Mouse (Mus musculus) megakaryocyte, embryonic 14.5 days (primary cell): Measurements from ENCODE around the gene Cdk11b. TPM values are rescaled to one million over a fixed set of nuclear protein-coding genes. Genes with fewer than 3 reads are reported as not detected.

Experiments used
- H3K27me3 ChIP-seq: replicated peaks from 2 replicates; pipeline ENCODE3; 2012; ENCODE audit warnings: inconsistent platforms
- H3K36me3 ChIP-seq: replicated peaks from 2 replicates; pipeline ENCODE3; 2012; ENCODE audit warnings: low read length, inconsistent platforms, mixed read lengths
- H3K4me1 ChIP-seq: 2 replicates; pipeline ENCODE4 v1.6.1; 2012; ENCODE audit warnings: inconsistent platforms
- H3K4me3 ChIP-seq: replicated peaks from 2 replicates; pipeline ENCODE3; 2012; ENCODE audit warnings: moderate library complexity, mild to moderate bottlenecking, inconsistent platforms
- H3K9me3 ChIP-seq: 2 replicates; pipeline ENCODE4 v1.6.1; 2012; ENCODE audit warnings: inconsistent platforms
- FLI1 ChIP-seq: IDR thresholded peaks from 2 replicates; pipeline ENCODE4 v1.6.1; 2012; ENCODE audit warnings: low read length, inconsistent platforms, mixed read lengths
- GATA1 ChIP-seq: IDR thresholded peaks from 3 replicates; pipeline ENCODE4 v1.6.1; 2012; ENCODE audit warnings: mixed read lengths, low read length, inconsistent platforms, borderline replicate concordance
- polyA plus RNA-seq: library from polyadenylated mRNA; stranded (reverse); fragments of >175 nt; gene quantifications from 2 replicates; pipeline ENCODE4 v1.2.3, GENCODE M21; 2012; ENCODE audit warnings: low replicate concordance; ENCODE audit not compliant: insufficient read depth

The Cdk11b gene
- polyA plus RNA-seq, 1 experiment = 77.3 TPM

GRCm38 (mm10) chr4:155645721-155646120 lies 21.1 kb downstream of the Cdk11b start:
- H3K4me1 ChIP-seq = peaks cover 3% of the 10 kb centered on the region
- H3K9me3 ChIP-seq = no peaks in the 10 kb centered on the region
- no peak overlapping the region for H3K4me3 ChIP-seq
- H3K36me3 ChIP-seq = peaks cover 89% of the 10 kb centered on the region
- TF ChIP-seq FLI1 (no peak), GATA1 (no peak)
- no peaks in the 10 kb centered on the region for H3K27me3 ChIP-seq

GRCm38 (mm10) chr4:155649355-155649754 lies 24.7 kb downstream of the Cdk11b start:
- Histone ChIP-seq H3K27me3 (peaks cover 22% of the 10 kb centered on the region), H3K4me1 (peaks cover 39% of the 10 kb centered on the region), H3K4me3 (no peak overlapping the region), H3K9me3 (0 out of 2 replicates have a peak, but pooled peaks cover 6% of the 10 kb centered on the region), H3K36me3 (peaks cover 80% of the 10 kb centered on the region)
- no peak for TF ChIP-seq GATA1
- TF ChIP-seq FLI1 = no peak

GRCm38 (mm10) chr4:155651553-155652269 lies 27.1 kb downstream of the Cdk11b start:
- H3K4me3 ChIP-seq = peak overlapping the region; percentile 67
- H3K9me3 ChIP-seq = 0 out of 2 replicates have a peak, but pooled peaks cover 6% of the 10 kb centered on the region
- peaks cover 63% of the 10 kb centered on the region for H3K4me1 ChIP-seq
- TF ChIP-seq FLI1 = no peak
- no peak for TF ChIP-seq GATA1
- peaks cover 86% of the 10 kb centered on the region for H3K36me3 ChIP-seq
- peaks cover 28% of the 10 kb centered on the region for H3K27me3 ChIP-seq

DNA sequence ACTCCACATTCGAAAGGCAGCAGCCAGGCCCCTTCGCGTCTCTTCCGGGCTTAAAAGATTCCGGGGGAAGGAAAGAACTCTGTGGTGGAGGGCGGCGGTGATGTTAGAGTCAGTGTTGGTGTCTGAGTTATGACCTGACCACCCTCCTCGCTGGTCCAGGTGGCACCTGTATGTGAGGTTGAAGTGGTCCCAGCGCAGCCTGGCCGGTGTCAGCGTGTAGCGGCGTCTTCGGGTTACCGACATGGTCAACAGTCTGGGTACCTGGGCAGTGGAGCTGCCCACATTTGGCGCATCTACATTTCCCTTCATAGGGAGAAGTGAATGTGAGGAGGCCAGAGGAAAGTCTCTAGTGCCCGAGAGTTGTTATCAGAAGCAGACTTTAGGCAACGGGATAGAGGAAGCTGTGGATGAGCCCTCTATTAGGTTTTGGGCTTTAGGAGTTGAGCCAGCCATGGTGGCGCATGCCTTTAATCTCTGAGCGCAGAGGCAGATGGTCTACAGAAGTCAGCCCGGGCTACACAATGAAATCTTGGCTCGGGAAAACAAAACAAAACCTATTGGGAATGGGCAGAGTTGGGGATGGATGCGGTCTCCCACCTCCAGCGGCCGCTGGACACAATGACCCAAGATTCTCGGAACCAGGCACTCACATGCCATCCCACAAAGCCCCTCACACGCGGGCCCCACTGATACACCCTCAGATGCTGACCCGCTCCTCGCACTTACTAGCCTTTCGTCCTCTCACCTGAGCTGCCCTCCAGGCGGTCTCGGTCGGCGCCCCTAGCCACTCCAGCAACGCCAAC lies 27.8 kb downstream of the Cdk11b start:
- Histone ChIP-seq H3K4me3 (peak overlapping the region; percentile 89), H3K27me3 (peaks cover 28% of the 10 kb centered on the region), H3K4me1 (peaks cover 68% of the 10 kb centered on the region), H3K9me3 (0 out of 2 replicates have a peak, but pooled peaks cover 6% of the 10 kb centered on the region), H3K36me3 (peaks cover 88% of the 10 kb centered on the region)
- TF ChIP-seq FLI1 = no peak
- TF ChIP-seq GATA1 = no peak

GRCm38 (mm10) chr4:155653086-155653450 lies 28.4 kb downstream of the Cdk11b start, which contains the start of gene Mmp23:
Gene Mmp23 (minus strand): TSS chr4:155653384.
- 0 out of 2 replicates have a peak, but pooled peaks cover 6% of the 10 kb centered on the region for H3K9me3 ChIP-seq
- H3K27me3 ChIP-seq = peaks cover 28% of the 10 kb centered on the region
- peak within 1 kb of the TSS; percentile 89 for H3K4me3 ChIP-seq
- H3K36me3 ChIP-seq = peaks cover 88% of the 10 kb centered on the region
- TF ChIP-seq GATA1 (no peak), FLI1 (no peak)
- H3K4me1 ChIP-seq = peaks cover 74% of the 10 kb centered on the region

- Histone ChIP-seq H3K4me3 (peak overlapping the region; percentile 89), H3K36me3 (peaks cover 88% of the 10 kb centered on the region)
- no peak for TF ChIP-seq FLI1
- no peak for TF ChIP-seq GATA1
Observed at GRCm38 (mm10) chr4:155653451-155654182, 29.0 kb downstream of the Cdk11b start.

GRCm38 (mm10) chr4:155654183-155654455 lies 29.5 kb downstream of the Cdk11b start:
- H3K27me3 ChIP-seq = peaks cover 28% of the 10 kb centered on the region

More at GRCm38 (mm10) chr4:155653451-155654182, 29.0 kb downstream of the Cdk11b start:
- H3K9me3 ChIP-seq = 0 out of 2 replicates have a peak, but pooled peaks cover 6% of the 10 kb centered on the region
- peaks cover 78% of the 10 kb centered on the region for H3K4me1 ChIP-seq
- peaks cover 28% of the 10 kb centered on the region for H3K27me3 ChIP-seq

DNA sequence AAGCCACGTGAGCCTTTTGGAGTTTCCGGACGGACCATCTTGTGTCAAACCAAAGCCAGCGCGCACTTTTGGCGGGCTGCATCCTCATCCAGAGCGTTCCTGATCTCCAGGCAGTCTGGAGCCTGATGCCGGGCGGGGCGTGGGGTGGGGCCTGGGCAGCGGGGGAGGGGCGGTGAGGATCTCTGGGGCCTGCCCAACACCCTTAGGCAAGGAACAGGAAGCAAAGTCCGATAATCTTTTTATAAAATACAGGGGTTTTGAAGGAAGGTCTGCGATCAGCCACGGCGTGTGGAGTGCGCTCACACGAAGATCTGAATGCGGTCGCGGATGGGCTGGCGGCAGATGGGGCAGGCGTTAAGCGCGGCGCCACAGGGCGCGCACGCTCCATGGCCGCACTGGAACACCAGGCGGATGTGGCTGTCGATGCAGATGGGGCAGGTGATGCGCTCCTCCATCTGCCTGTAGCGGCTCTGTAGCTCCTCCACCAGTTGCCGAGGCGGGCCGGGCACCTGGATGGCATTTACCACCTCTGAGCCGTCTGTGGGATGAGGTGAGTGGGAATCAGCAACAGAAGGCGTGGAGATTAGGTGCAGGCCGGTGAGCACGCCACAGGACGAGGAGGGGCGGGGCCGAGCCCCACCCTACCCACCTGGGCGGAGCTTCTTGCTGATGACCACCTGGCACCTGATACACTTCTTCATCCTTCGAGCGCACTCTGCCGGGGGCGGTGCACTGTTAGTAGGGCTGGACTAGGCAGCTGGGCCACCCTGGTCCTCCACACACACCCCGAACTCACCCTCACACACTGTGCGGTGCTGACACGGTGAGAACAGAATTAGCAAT lies 30.0 kb downstream of the Cdk11b start:
- 0 out of 2 replicates have a peak, but pooled peaks cover 6% of the 10 kb centered on the region for H3K9me3 ChIP-seq
- peaks cover 28% of the 10 kb centered on the region for H3K27me3 ChIP-seq
- H3K4me1 ChIP-seq = peaks cover 86% of the 10 kb centered on the region
- TF ChIP-seq GATA1 = no peak
- TF ChIP-seq FLI1 = no peak
- H3K4me3 ChIP-seq = peak overlapping the region; percentile 89
- H3K36me3 ChIP-seq = peaks cover 88% of the 10 kb centered on the region

More at GRCm38 (mm10) chr4:155654183-155654455, 29.5 kb downstream of the Cdk11b start:
- 0 out of 2 replicates have a peak, but pooled peaks cover 6% of the 10 kb centered on the region for H3K9me3 ChIP-seq
- no peak for TF ChIP-seq FLI1
- TF ChIP-seq GATA1 = no peak
- peak overlapping the region; percentile 89 for H3K4me3 ChIP-seq
- peaks cover 81% of the 10 kb centered on the region for H3K4me1 ChIP-seq
- H3K36me3 ChIP-seq = peaks cover 88% of the 10 kb centered on the region
